Comparison of ENCODE assay signal across 19 mouse cellular contexts in the genomic region with DNA sequence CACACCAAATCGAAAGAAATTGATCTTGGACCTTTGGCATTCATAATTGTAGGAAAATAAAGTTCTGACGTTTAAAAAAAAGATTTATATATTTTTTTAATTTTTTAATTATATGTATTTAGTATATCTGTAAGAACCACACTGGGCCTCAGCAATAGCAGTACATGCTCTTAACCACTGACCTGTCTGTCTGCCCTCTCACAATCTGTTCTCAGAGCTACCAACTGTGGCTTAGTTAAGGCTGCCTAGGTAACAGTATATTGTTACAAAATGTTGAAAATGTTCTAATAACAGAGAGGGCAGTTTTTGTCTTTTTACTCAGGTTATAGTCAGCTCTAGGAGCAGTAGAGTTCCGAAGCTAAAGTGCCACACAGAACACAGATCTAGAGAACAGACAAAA.
"Had no signal": no experiment of that assay in that cellular context is flagged by ENCODE, and none has a peak within 500 bp of the region (broad histone marks: within the 10 kb centered on the region; RNA-seq: fewer than 3 reads in every experiment).

No protein-coding gene starts in this region.

- H3K27ac ChIP-seq: hindbrain, postnatal 0 days; kidney, postnatal 0 days; layer of hippocampus, adult 2 months; limb, embryonic 13.5 days; midbrain, embryonic 15.5 days; neural tube, embryonic 12.5 days had no signal

- H3K4me1 ChIP-seq: limb, embryonic 13.5 days; midbrain, embryonic 15.5 days; neural tube, embryonic 12.5 days had no signal

- H3K4me2 ChIP-seq: limb, embryonic 13.5 days; midbrain, embryonic 11.5 days; midbrain, embryonic 15.5 days; neural tube, embryonic 12.5 days had no signal

- H3K36me3 ChIP-seq: limb, embryonic 13.5 days; midbrain, embryonic 15.5 days; neural tube, embryonic 12.5 days had no signal

- ATAC-seq: hindbrain, postnatal 0 days; lung, postnatal 0 days; midbrain, embryonic 15.5 days had no signal

- DNase-seq: kidney, adult 11 months; kidney, adult 9 months; kidney, postnatal 36 days; left cerebral cortex, postnatal 4 days; lung, adult 18-20 months; lung, postnatal 36 days; retina, postnatal 1 day; right cerebral cortex, postnatal 4 days; spleen, adult 18-20 months; thymus, adult 2 months; thymus, postnatal 25 days had no signal

- H3K9me3 ChIP-seq: limb, embryonic 13.5 days; midbrain, embryonic 15.5 days; neural tube, embryonic 12.5 days had no signal

- H3K4me3 ChIP-seq: layer of hippocampus, adult 2 months; limb, embryonic 13.5 days; midbrain, embryonic 15.5 days; neural tube, embryonic 12.5 days had no signal

- H3K27me3 ChIP-seq: limb, embryonic 13.5 days; midbrain, embryonic 15.5 days; neural tube, embryonic 12.5 days had no signal

- H3K9ac ChIP-seq: limb, embryonic 13.5 days; midbrain, embryonic 15.5 days; neural tube, embryonic 12.5 days had no signal
